15 mouse cellular contexts compared by ENCODE assay signal in genomic region chr6:12097125-12097524, GRCm38 (mm10).
DNase-seq lines count a peak whose midpoint lies in the region; ATAC-seq and TF ChIP-seq lines count a peak whose summit lies in the region.
"Had no signal": no experiment of that assay in that cellular context is flagged by ENCODE, and none has a peak within 500 bp of the region (broad histone marks: within the 10 kb centered on the region; RNA-seq: fewer than 3 reads in every experiment).

No protein-coding gene starts in this region.

- H3K36me3 ChIP-seq in heart, embryonic 10.5 days = no peaks in the 10 kb centered on the region
- H3K36me3 ChIP-seq in lung, embryonic 14.5 days (ENCODE audit: insufficient read depth) = no peaks in the 10 kb centered on the region
- H3K36me3 ChIP-seq in liver, embryonic 11.5 days (ENCODE audit: control insufficient read depth, insufficient read depth, low read length) = no peaks in the 10 kb centered on the region
- no peaks in the 10 kb centered on the region for H3K36me3 ChIP-seq in midbrain, postnatal 0 days (ENCODE audit: insufficient read depth, low read length)
- H3K36me3 ChIP-seq in embryonic facial prominence, embryonic 10.5 days (replicated peaks) = no peaks in the 10 kb centered on the region
- H3K36me3 ChIP-seq: G1E; kidney, embryonic 15.5 days had no signal

- no peaks in the 10 kb centered on the region for H3K4me1 ChIP-seq in heart, embryonic 10.5 days
- H3K4me1 ChIP-seq in lung, embryonic 14.5 days (ENCODE audit: insufficient read depth) = no peaks in the 10 kb centered on the region
- H3K4me1 ChIP-seq in liver, embryonic 11.5 days (replicated peaks; ENCODE audit: control insufficient read depth, insufficient read depth, low read length) = no peaks in the 10 kb centered on the region; the same call in 1 of the 2 replicates
- H3K4me1 ChIP-seq in midbrain, postnatal 0 days (ENCODE audit: insufficient read depth, low read length) = no peaks in the 10 kb centered on the region
- no peaks in the 10 kb centered on the region for H3K4me1 ChIP-seq in embryonic facial prominence, embryonic 10.5 days
- H3K4me1 ChIP-seq: kidney, embryonic 15.5 days had no signal

- H3K4me2 ChIP-seq in lung, embryonic 14.5 days = no peak overlapping the region
- peak overlapping the region; percentile 30 for H3K4me2 ChIP-seq in liver, embryonic 11.5 days
- H3K4me2 ChIP-seq in midbrain, postnatal 0 days (ENCODE audit: low read depth, low read length, poor library complexity, severe bottlenecking) = 0 out of 2 replicates have a peak overlapping the region, but pooled peaks have one; percentile 12
- H3K4me2 ChIP-seq: kidney, embryonic 15.5 days had no signal

- ATAC-seq in lung, embryonic 14.5 days (ENCODE audit: insufficient read depth) = peak; percentile 45; the same call in 1 of the 2 replicates
- ATAC-seq in liver, embryonic 11.5 days (replicated peaks; ENCODE audit: low FRiP score) = peak; percentile 87
- no peak for ATAC-seq in midbrain, postnatal 0 days (ENCODE audit: low FRiP score)
- ATAC-seq: activated CD4-positive, CD25-positive, alpha-beta regulatory T cell, adult 4 months had no signal

- H3K4me3 ChIP-seq in heart, embryonic 10.5 days = peak overlapping the region; percentile 32
- no peak overlapping the region for H3K4me3 ChIP-seq in lung, embryonic 14.5 days (ENCODE audit: low read depth, low read length)
- no peak overlapping the region for H3K4me3 ChIP-seq in liver, embryonic 11.5 days (ENCODE audit: low read depth, low read length)
- no peak overlapping the region for H3K4me3 ChIP-seq in midbrain, postnatal 0 days (ENCODE audit: low read depth, low read length)
- no peak overlapping the region for H3K4me3 ChIP-seq in embryonic facial prominence, embryonic 10.5 days
- H3K4me3 ChIP-seq: kidney, embryonic 15.5 days had no signal

- H3K9ac ChIP-seq in lung, embryonic 14.5 days = no peak overlapping the region
- H3K9ac ChIP-seq in liver, embryonic 11.5 days (ENCODE audit: low read depth, low read length) = no peak overlapping the region
- no peak overlapping the region for H3K9ac ChIP-seq in midbrain, postnatal 0 days (replicated peaks; ENCODE audit: low read length, poor library complexity, severe bottlenecking)
- H3K9ac ChIP-seq: kidney, embryonic 15.5 days had no signal

- H3K27me3 ChIP-seq in heart, embryonic 10.5 days (ENCODE audit: insufficient read depth, poor library complexity, severe bottlenecking) = no peaks in the 10 kb centered on the region
- H3K27me3 ChIP-seq in lung, embryonic 14.5 days (ENCODE audit: insufficient read depth, low read length) = no peaks in the 10 kb centered on the region
- no peaks in the 10 kb centered on the region for H3K27me3 ChIP-seq in liver, embryonic 11.5 days (replicated peaks; ENCODE audit: control insufficient read depth, insufficient read depth, low read length)
- no peaks in the 10 kb centered on the region for H3K27me3 ChIP-seq in midbrain, postnatal 0 days (ENCODE audit: insufficient read depth, low read length)
- H3K27me3 ChIP-seq in embryonic facial prominence, embryonic 10.5 days (replicated peaks; ENCODE audit: low read depth, poor library complexity, severe bottlenecking) = no peaks in the 10 kb centered on the region
- H3K27me3 ChIP-seq: kidney, embryonic 15.5 days had no signal

- intact Hi-C loops in gastrocnemius, postnatal 14 days (cut with DNase I; ENCODE audit: low total_unique reads) = no loop called here

- no peaks in the 10 kb centered on the region for H3K9me3 ChIP-seq in heart, embryonic 10.5 days
- H3K9me3 ChIP-seq in lung, embryonic 14.5 days (ENCODE audit: low read depth, low read length) = no peaks in the 10 kb centered on the region
- H3K9me3 ChIP-seq in liver, embryonic 11.5 days (ENCODE audit: control insufficient read depth, low read length) = no peaks in the 10 kb centered on the region
- H3K9me3 ChIP-seq in midbrain, postnatal 0 days (ENCODE audit: low read length) = no peaks in the 10 kb centered on the region
- H3K9me3 ChIP-seq in embryonic facial prominence, embryonic 10.5 days = no peaks in the 10 kb centered on the region
- H3K9me3 ChIP-seq: G1E; kidney, embryonic 15.5 days had no signal

- TF ChIP-seq CTCF in lung, embryonic 14.5 days (IDR thresholded peaks at IDR 0.05; ENCODE audit: low read depth) = no peak
- no peak for TF ChIP-seq CTCF in midbrain, postnatal 0 days (IDR thresholded peaks at IDR 0.05)

- no peak for DNase-seq in heart, embryonic 10.5 days (ENCODE audit: low spot score)
- no peak for DNase-seq in heart, adult 9 months (ENCODE audit: low spot score in 2 of 2)
- DNase-seq in lung, embryonic 14.5 days = no peak
- no peak for DNase-seq in lung, postnatal 14 days
- no peak for DNase-seq in liver, embryonic 11.5 days (ENCODE audit: low spot score)
- no peak for DNase-seq in midbrain, postnatal 0 days (ENCODE audit: low spot score)
- no peak for DNase-seq in gastrocnemius, postnatal 14 days
- DNase-seq in embryonic facial prominence, embryonic 10.5 days (ENCODE audit: low spot score) = no peak
- DNase-seq: cerebellum, adult 8-10 months; lung, adult 18-20 months; right cerebral cortex, postnatal 25 days; thymus, postnatal 25 days had no signal

- 25% methylated on average over 4 of the region's 4 CpGs for WGBS in heart, embryonic 10.5 days
- 71% methylated on average over 4 of the region's 4 CpGs for WGBS in lung, embryonic 14.5 days
- 51% methylated on average over 4 of the region's 4 CpGs for WGBS in liver, embryonic 11.5 days
- 54% methylated on average over 4 of the region's 4 CpGs for WGBS in midbrain, postnatal 0 days
- 45% methylated on average over 4 of the region's 4 CpGs for WGBS in embryonic facial prominence, embryonic 10.5 days

- no peak overlapping the region for H3K27ac ChIP-seq in heart, embryonic 10.5 days
- no peak overlapping the region for H3K27ac ChIP-seq in lung, embryonic 14.5 days (ENCODE audit: low read depth)
- H3K27ac ChIP-seq in liver, embryonic 11.5 days (ENCODE audit: low read depth, low read length) = no peak overlapping the region
- H3K27ac ChIP-seq in midbrain, postnatal 0 days (ENCODE audit: low read depth, low read length) = no peak overlapping the region
- H3K27ac ChIP-seq in embryonic facial prominence, embryonic 10.5 days (replicated peaks) = no peak overlapping the region
- H3K27ac ChIP-seq: kidney, embryonic 15.5 days had no signal
